ENCODE assay signal across 15 mouse cellular contexts in the genomic region with DNA sequence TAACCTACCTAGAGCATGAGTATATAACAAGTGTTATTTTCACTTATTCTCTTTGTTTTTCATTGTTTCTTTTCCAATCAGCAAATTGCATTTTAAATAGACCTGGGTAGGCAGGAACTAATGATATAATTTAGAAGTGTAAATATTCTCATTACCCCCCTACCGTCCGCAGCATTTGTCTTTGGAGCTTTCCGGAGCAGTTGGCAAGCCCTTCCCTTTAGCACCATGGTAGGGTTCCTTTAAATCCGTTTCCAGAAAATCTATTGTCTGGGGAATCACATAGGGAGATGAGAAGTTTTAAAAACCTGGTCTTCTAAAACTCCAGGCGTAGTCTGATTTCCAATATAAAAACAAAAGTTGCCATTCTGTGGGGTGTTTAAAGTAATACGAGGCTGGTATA.
"Had no signal": no experiment of that assay in that cellular context is flagged by ENCODE, and none has a peak within 500 bp of the region (broad histone marks: within the 10 kb centered on the region; RNA-seq: fewer than 3 reads in every experiment).

No protein-coding gene starts in this region.

- H3K4me1 ChIP-seq: stomach, embryonic 15.5 days had no signal

- H3K4me2 ChIP-seq: neural tube, embryonic 13.5 days; neural tube, embryonic 15.5 days; stomach, embryonic 15.5 days had no signal

- H3K27me3 ChIP-seq: neural tube, embryonic 15.5 days; stomach, embryonic 15.5 days had no signal

- H3K4me3 ChIP-seq: neural tube, embryonic 13.5 days; neural tube, embryonic 15.5 days; stomach, embryonic 15.5 days had no signal

- H3K9me3 ChIP-seq: neural tube, embryonic 13.5 days; neural tube, embryonic 15.5 days; stomach, embryonic 15.5 days had no signal

- H3K9ac ChIP-seq: neural tube, embryonic 13.5 days; neural tube, embryonic 15.5 days; stomach, embryonic 15.5 days had no signal

- H3K36me3 ChIP-seq: neural tube, embryonic 13.5 days; neural tube, embryonic 15.5 days; stomach, embryonic 15.5 days had no signal

- H3K27ac ChIP-seq: neural tube, embryonic 13.5 days; neural tube, embryonic 15.5 days; stomach, embryonic 15.5 days; stomach, postnatal 0 days had no signal

- DNase-seq: right cerebral cortex, adult 18-20 months; right cerebral cortex, postnatal 14 days; right cerebral cortex, postnatal 25 days; right cerebral cortex, postnatal 4 days; spleen, adult 18-20 months; thymus, adult 18-20 months; thymus, adult 2 months; thymus, postnatal 14 days; thymus, postnatal 25 days; thymus, postnatal 36 days; thymus, postnatal 4 days had no signal
